Mouse (Mus musculus) MEL (cell line): ENCODE measurements at regions not wholly inside any gene's neighbourhood (a gene's known extent, or its start where the extent isn't known, plus 50 kb on each side); places are given as distances from the start of the nearest gene placed in this dataset.
A peak's percentile ranks its signal among the peaks of the same experiment; 100 is the strongest.

Source experiments
- DNase-seq: peaks from one replicate; pipeline ENCODE4 v3.0.0; 2011; ENCODE audit warnings: low read depth, low spot score
- H3K27ac ChIP-seq: 2 replicates; pipeline ENCODE4 v1.5.1; 2012; ENCODE audit warnings: low read depth, mild to moderate bottlenecking, control low read depth, low read length, moderate library complexity; ENCODE audit not compliant: control insufficient read depth
- H3K27me3 ChIP-seq, 2 experiments: fragments of 150-350 bp in 1 of 2; sonication (generic) in 1 of 2; 2 replicates each; pipeline ENCODE4 v1.6.1; 2012; ENCODE audit warnings: low read length in 2 of 2, mild to moderate bottlenecking in 2 of 2, improper control_type of control experiment in 1 of 2, moderate library complexity in 1 of 2; ENCODE audit not compliant: insufficient read depth in 2 of 2, control insufficient read depth in 1 of 2
- H3K36me3 ChIP-seq, 2 experiments: 2 replicates each; pipeline ENCODE4 v1.6.1; 2012 to 2014; ENCODE audit warnings: low read length in 2 of 2, improper control_type of control experiment in 1 of 2, inconsistent platforms in 1 of 2, mild to moderate bottlenecking in 1 of 2; ENCODE audit not compliant: insufficient read depth in 2 of 2, control insufficient read depth in 1 of 2
- H3K4me1 ChIP-seq, 2 experiments: fragments of 150-350 bp in 1 of 2; sonication (generic) in 1 of 2; 2 replicates each; pipeline ENCODE4 v1.6.1; 2012; ENCODE audit warnings: low read length in 2 of 2, improper control_type of control experiment in 1 of 2, mild to moderate bottlenecking in 1 of 2; ENCODE audit not compliant: insufficient read depth in 2 of 2, control insufficient read depth in 1 of 2
- H3K4me3 ChIP-seq, 2 experiments: fragments of 150-350 bp in 1 of 2; sonication (generic) in 1 of 2; 2 replicates each; pipeline ENCODE4 v1.5.1; 2012; ENCODE audit warnings: low read depth in 2 of 2, low read length in 2 of 2, mild to moderate bottlenecking in 2 of 2, moderate library complexity in 2 of 2, control low read depth in 1 of 2, improper control_type of control experiment in 1 of 2; ENCODE audit not compliant: control insufficient read depth in 1 of 2, insufficient read depth in 1 of 2
- H3K79me2 ChIP-seq: 2 replicates; pipeline ENCODE4 v1.6.1; 2012; ENCODE audit warnings: mild to moderate bottlenecking, low read length, moderate library complexity; ENCODE audit not compliant: control insufficient read depth, poor library complexity, insufficient read depth
- H3K9ac ChIP-seq: 2 replicates; pipeline ENCODE4 v1.6.1; 2012; ENCODE audit warnings: low read depth, mild to moderate bottlenecking, control low read depth, low read length, moderate library complexity; ENCODE audit not compliant: control insufficient read depth, poor library complexity, severe bottlenecking
- H3K9me3 ChIP-seq: fragments of 150-350 bp; sonication (generic); replicated peaks from 2 replicates; pipeline ENCODE4 v1.6.1; 2012; ENCODE audit warnings: mild to moderate bottlenecking, low read length, improper control_type of control experiment, moderate library complexity; ENCODE audit not compliant: insufficient read depth
- BHLHE40 ChIP-seq: IDR thresholded peaks from 2 replicates; pipeline ENCODE4 v1.6.1; 2012; ENCODE audit warnings: low read depth, mild to moderate bottlenecking, inconsistent platforms, low read length, improper control_type of control experiment, borderline replicate concordance
- CHD1 ChIP-seq: IDR thresholded peaks from 2 replicates; pipeline ENCODE4 v1.6.1; 2012; ENCODE audit warnings: low read depth, mild to moderate bottlenecking, inconsistent platforms, low read length, improper control_type of control experiment
- CHD2 ChIP-seq: IDR thresholded peaks from 2 replicates; pipeline ENCODE4 v1.6.1; 2011; ENCODE audit warnings: low read length, improper control_type of control experiment
- CTCF ChIP-seq, 3 experiments: IDR thresholded peaks in 2 of 3; conservative IDR thresholded peaks in 1 of 3; 2 replicates each; pipeline ENCODE4 v1.5.1; 2011 to 2012; ENCODE audit warnings: low read length in 3 of 3, low read depth in 2 of 3, mild to moderate bottlenecking in 2 of 3, improper control_type of control experiment in 1 of 3, inconsistent platforms in 1 of 3, mixed read lengths in 1 of 3, moderate library complexity in 1 of 3; ENCODE audit not compliant: control insufficient read depth in 1 of 3, insufficient read depth in 1 of 3, poor library complexity in 1 of 3, severe bottlenecking in 1 of 3
- ELF1 ChIP-seq: IDR thresholded peaks from 2 replicates; pipeline ENCODE4 v1.6.1; 2014; ENCODE audit warnings: low read depth, mild to moderate bottlenecking, inconsistent platforms, low read length, improper control_type of control experiment, moderate library complexity
- EP300 ChIP-seq, 2 experiments: IDR thresholded peaks; 2 replicates each; pipeline ENCODE4 v1.6.1; 2011; ENCODE audit warnings: improper control_type of control experiment in 2 of 2, low read length in 2 of 2, low read depth in 1 of 2, mild to moderate bottlenecking in 1 of 2
- ETS1 ChIP-seq: IDR thresholded peaks from 2 replicates; pipeline ENCODE4 v1.6.1; 2012; ENCODE audit warnings: low read depth, mild to moderate bottlenecking, inconsistent platforms, low read length, improper control_type of control experiment, moderate library complexity
- GABPA ChIP-seq: IDR thresholded peaks from 2 replicates; pipeline ENCODE4 v1.6.1; 2012; ENCODE audit warnings: low read depth, mild to moderate bottlenecking, inconsistent platforms, low read length, improper control_type of control experiment, moderate library complexity
- GATA1 ChIP-seq: IDR thresholded peaks from 2 replicates; pipeline ENCODE4 v1.6.1; 2011; ENCODE audit warnings: low read depth, low read length, improper control_type of control experiment
- KAT2A ChIP-seq: conservative IDR thresholded peaks from 2 replicates; pipeline ENCODE4 v1.6.1; 2012; ENCODE audit warnings: low read depth, low read length, improper control_type of control experiment, inconsistent platforms
- MAFK ChIP-seq: IDR thresholded peaks from 2 replicates; pipeline ENCODE4 v1.6.1; 2011; ENCODE audit warnings: low read depth, mild to moderate bottlenecking, low read length, improper control_type of control experiment, borderline replicate concordance
- MAZ ChIP-seq: IDR thresholded peaks from 2 replicates; pipeline ENCODE4 v1.6.1; 2012; ENCODE audit warnings: low read depth, mild to moderate bottlenecking, inconsistent platforms, low read length, improper control_type of control experiment
- MEF2A ChIP-seq: IDR thresholded peaks from 2 replicates; pipeline ENCODE4 v1.6.1; 2014; ENCODE audit warnings: low read depth, mild to moderate bottlenecking, inconsistent platforms, low read length, improper control_type of control experiment; ENCODE audit not compliant: poor library complexity, insufficient replicate concordance, severe bottlenecking; ENCODE audit errors: extremely low read depth
- MYB ChIP-seq: IDR thresholded peaks from 2 replicates; pipeline ENCODE4 v1.6.1; 2011; ENCODE audit warnings: mild to moderate bottlenecking, low read depth, low read length, improper control_type of control experiment
- MYC ChIP-seq: IDR thresholded peaks from 2 replicates; pipeline ENCODE4 v1.6.1; 2011; ENCODE audit warnings: low read depth, mild to moderate bottlenecking, low read length, improper control_type of control experiment, moderate library complexity
- NELFE ChIP-seq: IDR thresholded peaks from 2 replicates; pipeline ENCODE4 v1.6.1; 2011; ENCODE audit warnings: low read depth, low read length, improper control_type of control experiment
- NRF1 ChIP-seq: IDR thresholded peaks from 2 replicates; pipeline ENCODE4 v1.6.1; 2014; ENCODE audit warnings: low read depth, mild to moderate bottlenecking, inconsistent platforms, low read length, improper control_type of control experiment, moderate library complexity; ENCODE audit not compliant: poor library complexity, insufficient read depth, severe bottlenecking
- RCOR1 ChIP-seq: IDR thresholded peaks from 2 replicates; pipeline ENCODE4 v1.6.1; 2012; ENCODE audit warnings: low read depth, mild to moderate bottlenecking, inconsistent platforms, low read length, improper control_type of control experiment
- SIN3A ChIP-seq: IDR thresholded peaks from 2 replicates; pipeline ENCODE4 v1.6.1; 2012; ENCODE audit warnings: low read length, improper control_type of control experiment, inconsistent platforms
- TAL1 ChIP-seq: IDR thresholded peaks from 2 replicates; pipeline ENCODE4 v1.6.1; 2012; ENCODE audit warnings: mild to moderate bottlenecking, inconsistent platforms, low read length, moderate library complexity, mixed read lengths
- TBP ChIP-seq: IDR thresholded peaks from 2 replicates; pipeline ENCODE4 v1.8.0; 2011; ENCODE audit warnings: low read depth, low read length, improper control_type of control experiment
- USF2 ChIP-seq, 2 experiments: IDR thresholded peaks; 2 replicates each; pipeline ENCODE4 v1.6.1; 2011 to 2012; ENCODE audit warnings: improper control_type of control experiment in 2 of 2, low read length in 2 of 2, borderline replicate concordance in 1 of 2, inconsistent platforms in 1 of 2, low read depth in 1 of 2, mild to moderate bottlenecking in 1 of 2; ENCODE audit not compliant: insufficient read depth in 1 of 2
- ZKSCAN1 ChIP-seq: IDR thresholded peaks from 2 replicates; pipeline ENCODE4 v1.6.1; 2012; ENCODE audit warnings: low read depth, mild to moderate bottlenecking, inconsistent platforms, low read length, improper control_type of control experiment, moderate library complexity
- ZNF384 ChIP-seq: IDR thresholded peaks from 2 replicates; pipeline ENCODE4 v1.6.1; 2012; ENCODE audit warnings: low read depth, mild to moderate bottlenecking, inconsistent platforms, low read length, improper control_type of control experiment

DNA sequence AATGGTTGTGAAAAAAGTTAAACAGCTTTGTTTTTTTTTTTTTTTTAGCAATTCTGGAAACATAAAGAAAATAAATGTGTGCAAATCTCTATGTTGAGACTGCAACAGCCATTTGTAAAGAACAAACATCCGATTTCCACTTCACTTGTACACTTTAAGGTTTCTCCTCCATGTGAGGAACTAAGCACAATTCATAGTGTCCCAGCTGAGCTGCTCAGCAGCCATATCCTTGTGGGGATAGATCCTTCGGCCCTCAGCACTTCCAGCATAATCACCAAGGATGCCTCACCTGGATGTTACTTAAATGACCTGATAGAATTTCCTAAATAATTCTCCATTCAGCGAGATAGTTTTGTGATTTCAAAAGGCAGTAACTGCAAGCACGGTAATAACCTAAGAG is 422.4 kb upstream of the Foxg1 start:
- TF ChIP-seq GABPA: no peak
- no peak for TF ChIP-seq MYB
- no peak for TF ChIP-seq USF2 (IDR thresholded peaks at IDR 0.05; ENCODE audit: borderline replicate concordance in 1 of 2, insufficient read depth in 1 of 2, low read depth in 1 of 2, low read length in 2 of 2)
- TF ChIP-seq MAZ: no peak
- no peak for TF ChIP-seq MEF2A
- no peak for TF ChIP-seq MYC
- no peak for TF ChIP-seq KAT2A
- no peak for TF ChIP-seq CHD1
- TF ChIP-seq CTCF (IDR thresholded peaks at IDR 0.05 in 2 of 3, conservative IDR thresholded peaks at IDR 0.05 in 1 of 3; ENCODE audit: control insufficient read depth in 1 of 3, insufficient read depth in 1 of 3, low read depth in 2 of 3, low read length in 3 of 3, poor library complexity in 1 of 3, severe bottlenecking in 1 of 3): no peak
- no peak for TF ChIP-seq TBP
- TF ChIP-seq SIN3A: no peak
- TF ChIP-seq CHD2: no peak
- no peak for TF ChIP-seq ELF1
- TF ChIP-seq MAFK: no peak
- no peak for TF ChIP-seq NELFE
- TF ChIP-seq TAL1: no peak
- no peak for TF ChIP-seq ZKSCAN1
- TF ChIP-seq BHLHE40: no peak

DNA sequence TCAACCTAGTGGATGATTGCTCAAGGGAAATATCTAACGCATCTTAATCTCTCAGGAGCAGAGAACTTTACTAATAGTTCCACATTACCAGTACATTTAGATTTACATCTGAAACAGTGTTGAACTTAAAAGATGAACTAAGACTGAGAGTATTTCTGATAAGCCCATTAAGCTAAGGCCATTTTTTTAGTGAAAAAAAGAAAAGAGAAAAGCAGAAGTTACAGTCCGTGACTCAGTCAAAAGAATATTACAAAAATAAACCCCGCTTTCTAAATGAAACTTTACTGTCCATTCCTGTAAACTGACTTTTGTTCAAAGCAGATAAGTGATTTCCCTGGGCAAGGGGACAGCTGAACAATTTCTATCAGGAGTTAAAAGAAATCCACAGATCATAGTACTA is 419.0 kb upstream of the Foxg1 start:
- Histone ChIP-seq H3K9me3 (no peaks in the 10 kb centered on the region), H3K27me3 (no peaks in the 10 kb centered on the region), H3K27ac (peak overlapping the region; percentile 52; the same call in 1 of the 2 replicates), H3K79me2 (no peaks in the 10 kb centered on the region), H3K9ac (peak overlapping the region; percentile 48; the same call in 1 of the 2 replicates), H3K4me1 (0 out of 4 replicates have a peak, but pooled peaks cover 0 to 2% of the 10 kb centered on the region in 2 experiments), H3K36me3 (peaks cover 0 to 4% of the 10 kb centered on the region in 2 experiments; a peak in 2 of 4 replicates), H3K4me3 (peak overlapping the region in 1 of 2 experiments; percentile 61; a peak in 2 of 4 replicates)
- peak; percentile 56 for DNase-seq
- TF ChIP-seq NRF1 (no peak), ETS1 (0 out of 2 replicates have a peak, but pooled peaks have one; percentile 38), MEF2A (no peak), ZNF384 (peak; percentile 85), EP300 (IDR thresholded peaks at IDR 0.05; ENCODE audit: low read depth in 1 of 2, low read length in 2 of 2) (peak; percentile 25 to 71; a peak in 3 of 4 replicates), GATA1 (peak; percentile 46; the same call in 1 of the 2 replicates), RCOR1 (peak; percentile 36; the same call in 1 of the 2 replicates)

More for the DNA sequence above, 422.4 kb upstream of the Foxg1 start:
- H3K4me3 ChIP-seq: no peak overlapping the region
- H3K36me3 ChIP-seq: peaks cover 0 to 4% of the 10 kb centered on the region in 2 experiments; a peak in 2 of 4 replicates
- H3K9me3 ChIP-seq: no peaks in the 10 kb centered on the region
- H3K79me2 ChIP-seq: no peaks in the 10 kb centered on the region
- 0 out of 4 replicates have a peak, but pooled peaks cover 0 to 2% of the 10 kb centered on the region in 2 experiments for H3K4me1 ChIP-seq
- H3K9ac ChIP-seq: no peak overlapping the region
- DNase-seq: no peak
- H3K27me3 ChIP-seq: no peaks in the 10 kb centered on the region
- H3K27ac ChIP-seq: no peak overlapping the region
